Mouse (Mus musculus) left cerebral cortex, adult 9 months (tissue): ENCODE results near the gene Acr.

Source experiments
- DNase-seq, 2 experiments: peaks; one replicate each; pipeline ENCODE4 v3.0.0; 2022; ENCODE audit warnings: low spot score in 2 of 2

The Acr gene

GRCm38 (mm10) chr15:89568114-89568513 lies at the start of gene Acr:
Acr (plus strand) TSS chr15:89568326.
- no peak for DNase-seq

GRCm38 (mm10) chr15:89521951-89522350 lies 46.2 kb upstream of the Acr start:
- DNase-seq, result no peak

GRCm38 (mm10) chr15:89522566-89523282 lies 45.4 kb upstream of the Acr start:
- DNase-seq, result no peak

GRCm38 (mm10) chr15:89523283-89523832 lies 44.8 kb upstream of the Acr start:
- DNase-seq, result no peak

DNA sequence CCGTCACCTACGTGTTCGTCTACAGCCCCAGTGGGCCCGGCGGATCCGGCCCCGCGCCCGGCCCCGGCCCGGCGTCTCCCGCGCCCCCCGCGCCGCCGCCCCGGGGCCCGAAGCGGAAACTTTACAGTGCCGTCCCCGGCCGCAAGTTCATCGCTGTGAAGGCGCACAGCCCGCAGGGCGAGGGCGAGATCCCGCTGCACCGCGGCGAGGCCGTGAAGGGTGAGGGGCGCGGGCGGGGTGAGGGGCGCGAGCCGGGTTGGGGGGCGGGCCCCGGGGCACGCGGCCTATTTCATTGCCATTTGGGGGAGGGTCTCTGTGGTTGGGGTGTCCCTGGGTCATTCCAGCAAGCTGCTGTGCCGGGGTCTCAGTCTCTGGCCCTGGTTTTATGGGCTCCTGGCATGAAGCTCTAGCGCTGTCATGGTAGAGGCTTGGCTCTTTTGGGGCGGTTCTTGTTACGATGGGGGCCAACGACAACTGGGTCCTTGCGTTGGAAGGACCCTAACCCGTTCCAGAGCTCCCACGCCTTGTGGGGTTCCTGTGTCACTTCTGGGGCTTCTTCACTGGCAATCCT lies 44.0 kb upstream of the Acr start:
- no peak for DNase-seq

DNA sequence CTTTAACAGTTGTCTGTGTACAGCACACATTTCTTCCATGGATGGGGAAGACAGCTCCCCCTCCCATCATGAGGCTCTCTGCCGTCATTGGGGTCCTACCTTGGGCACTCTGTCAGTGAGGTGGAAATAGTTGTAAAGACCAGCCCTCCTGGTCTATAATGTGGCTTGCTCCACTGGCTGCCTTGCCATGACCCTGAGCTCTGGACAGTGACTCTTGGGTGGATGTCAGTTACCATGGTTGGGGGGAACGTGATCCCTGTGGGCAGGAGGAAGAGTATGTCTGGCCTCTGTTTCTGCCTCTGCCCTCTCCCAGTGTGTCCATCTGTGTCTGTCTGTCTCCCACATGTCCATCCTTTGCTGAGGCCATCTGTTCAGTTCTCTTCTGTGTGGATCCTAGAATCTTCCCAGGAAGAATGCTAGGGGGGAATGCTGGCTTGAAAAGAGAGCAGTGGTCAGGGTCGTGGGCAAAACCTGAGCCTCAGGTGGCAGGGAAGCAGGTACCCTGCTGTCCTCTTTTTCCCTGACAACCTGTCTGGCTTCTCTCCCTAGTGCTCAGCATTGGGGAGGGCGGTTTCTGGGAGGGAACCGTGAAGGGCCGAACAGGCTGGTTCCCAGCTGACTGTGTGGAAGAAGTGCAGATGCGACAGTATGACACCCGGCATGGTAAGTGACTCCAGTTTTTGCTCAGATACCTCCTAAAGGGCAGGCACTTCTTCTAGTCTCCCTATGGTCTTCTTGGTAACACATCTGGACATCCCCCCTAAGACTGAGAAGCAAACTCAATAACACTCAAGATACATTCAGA lies 43.3 kb upstream of the Acr start:
- no peak for DNase-seq

- DNase-seq, result no peak
Measured at GRCm38 (mm10) chr15:89525464-89525863, 42.7 kb upstream of the Acr start.

GRCm38 (mm10) chr15:89525896-89526295 lies 42.2 kb upstream of the Acr start:
- no peak for DNase-seq

GRCm38 (mm10) chr15:89526776-89527325 lies 41.3 kb upstream of the Acr start:
- no peak for DNase-seq

GRCm38 (mm10) chr15:89527466-89527865 lies 40.7 kb upstream of the Acr start:
- no peak for DNase-seq

DNA sequence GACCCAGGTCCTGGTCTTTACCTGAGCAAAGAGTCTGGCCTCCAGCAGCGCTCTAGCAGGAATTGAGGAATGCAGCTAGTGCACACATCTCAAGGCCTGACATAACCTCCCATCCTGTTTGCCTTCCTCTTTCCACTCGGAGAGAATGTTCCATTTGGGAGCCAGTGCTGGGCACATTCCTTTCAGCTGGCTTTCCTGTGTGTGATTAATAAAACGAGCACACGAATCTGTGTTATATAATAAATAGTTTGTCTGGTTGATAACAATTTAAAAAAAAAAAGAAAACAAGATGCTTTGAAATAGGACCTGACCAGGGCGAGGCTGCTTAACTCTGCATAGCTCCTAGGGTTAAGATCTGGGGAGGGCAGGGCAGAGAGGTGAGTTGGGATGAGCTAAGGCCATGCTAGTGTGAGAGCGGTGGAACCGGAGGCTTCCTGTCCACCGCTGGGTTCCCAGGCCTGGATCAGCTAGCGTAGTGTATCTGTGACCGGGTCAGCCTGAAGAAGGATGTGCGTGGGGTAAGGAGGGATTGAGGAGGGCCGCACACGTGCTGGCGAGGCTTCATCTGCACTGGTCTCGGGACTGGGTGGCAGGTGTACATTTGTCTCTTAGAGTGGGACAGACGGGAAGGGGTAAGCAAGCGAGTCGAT lies 39.8 kb upstream of the Acr start:
- no peak for DNase-seq

GRCm38 (mm10) chr15:89528923-89529322 lies 39.2 kb upstream of the Acr start:
- DNase-seq, result no peak

- DNase-seq, result peak in 1 of 2 experiments; percentile 83
Measured at GRCm38 (mm10) chr15:89530336-89530735, 37.8 kb upstream of the Acr start.

DNA sequence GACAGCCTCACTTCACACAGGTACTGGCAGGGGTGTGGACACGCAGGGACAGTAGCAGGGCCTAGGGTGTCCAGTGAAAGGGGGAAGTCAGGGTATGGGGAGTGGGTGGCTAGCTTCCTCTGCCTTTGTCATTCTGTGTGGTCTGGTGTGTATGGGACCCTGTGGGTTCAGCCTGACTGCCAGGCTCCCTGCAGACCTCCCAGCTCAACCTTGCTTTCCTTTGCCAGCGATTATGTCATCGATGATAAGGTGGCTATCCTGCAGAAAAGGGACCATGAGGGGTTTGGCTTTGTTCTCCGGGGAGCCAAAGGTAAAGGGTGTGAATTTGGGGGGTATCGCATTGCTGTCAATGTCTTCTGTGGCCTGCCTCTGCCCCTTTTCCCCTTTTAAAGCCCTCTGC lies 36.7 kb upstream of the Acr start:
- DNase-seq, result no peak

GRCm38 (mm10) chr15:89532026-89532923 lies 35.9 kb upstream of the Acr start:
- DNase-seq, result peak; percentile 79 to 88

DNA sequence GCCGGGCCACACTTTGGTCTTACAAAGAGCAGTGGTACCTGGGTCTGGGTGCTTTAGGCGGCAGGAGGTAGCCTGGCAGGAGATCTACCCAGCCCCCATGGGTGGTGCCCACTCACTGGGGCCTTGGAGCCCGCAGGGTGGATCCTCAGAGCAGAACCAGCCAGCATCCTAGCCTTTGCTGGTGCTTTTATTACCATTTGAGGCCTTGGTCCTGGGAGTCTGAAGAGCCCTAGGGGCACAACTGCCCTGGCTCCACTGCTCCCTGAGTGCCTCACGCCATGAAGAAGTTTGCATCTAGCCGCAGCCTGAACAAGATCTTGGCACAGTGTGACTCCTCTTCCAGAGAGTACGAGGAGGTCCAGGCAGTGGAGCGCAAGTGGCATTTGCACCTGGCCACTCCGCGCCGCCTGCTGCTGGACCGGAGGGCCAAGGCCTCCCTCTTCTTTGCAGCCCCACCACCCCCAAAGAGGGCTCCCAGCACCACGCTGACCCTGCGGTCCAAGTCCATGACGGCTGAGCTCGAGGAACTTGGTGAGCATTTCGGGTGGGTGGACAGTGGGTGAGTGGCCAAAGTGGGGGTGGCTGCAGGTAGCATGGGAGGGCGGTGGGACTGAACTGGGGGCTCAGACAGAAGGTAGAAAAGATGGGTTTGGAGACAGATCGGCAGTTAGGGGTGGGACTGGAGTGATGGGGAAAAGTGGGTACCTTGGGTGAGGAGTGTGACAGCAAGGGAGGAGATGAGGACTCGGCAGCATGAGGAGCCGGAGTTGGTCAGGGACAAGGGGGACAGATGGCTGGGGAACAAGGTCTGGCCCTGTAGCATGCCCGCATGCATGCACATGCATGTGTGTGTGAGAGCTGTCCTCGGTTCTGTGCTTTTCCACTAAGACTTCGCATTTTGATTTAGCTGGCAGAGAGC lies 34.9 kb upstream of the Acr start:
- DNase-seq, result no peak

DNA sequence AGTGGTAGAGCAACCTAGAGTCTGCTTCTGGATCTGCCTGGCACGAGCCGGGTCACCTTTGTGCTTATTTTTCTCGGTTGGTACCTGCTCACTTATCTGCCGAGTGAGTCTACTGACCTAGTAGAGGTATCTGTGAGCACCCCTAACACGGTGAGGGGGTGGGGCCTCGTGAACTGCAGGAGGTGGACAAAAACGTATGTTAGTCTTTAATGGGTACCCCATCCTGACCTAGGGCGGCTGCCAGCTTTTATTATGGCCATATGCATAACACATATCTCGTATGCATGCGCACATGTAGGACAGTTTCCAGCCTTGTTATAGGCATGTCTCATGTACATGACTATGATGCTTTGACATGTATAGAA lies 34.3 kb upstream of the Acr start:
- no peak for DNase-seq

DNA sequence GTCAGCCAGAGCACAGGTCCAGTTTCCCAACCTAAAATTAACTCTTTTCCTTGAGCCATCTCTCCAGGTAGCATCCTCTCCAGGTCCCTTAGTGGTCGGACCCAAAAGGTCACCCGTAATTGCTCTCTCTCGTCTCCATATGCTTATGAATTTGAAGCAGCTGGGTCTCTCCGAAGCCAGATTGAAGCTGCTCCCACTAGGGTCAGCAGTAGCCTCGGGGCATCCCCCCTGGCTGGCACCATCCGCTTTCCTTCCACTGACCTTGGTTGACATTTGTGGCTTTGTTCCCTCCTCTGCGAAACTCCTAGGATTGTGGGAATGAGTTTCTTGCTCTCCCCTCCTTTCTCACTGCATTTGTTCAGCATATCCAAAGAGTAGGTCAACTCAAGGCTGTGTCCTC lies 24.0 kb upstream of the Acr start:
- DNase-seq, result no peak

DNA sequence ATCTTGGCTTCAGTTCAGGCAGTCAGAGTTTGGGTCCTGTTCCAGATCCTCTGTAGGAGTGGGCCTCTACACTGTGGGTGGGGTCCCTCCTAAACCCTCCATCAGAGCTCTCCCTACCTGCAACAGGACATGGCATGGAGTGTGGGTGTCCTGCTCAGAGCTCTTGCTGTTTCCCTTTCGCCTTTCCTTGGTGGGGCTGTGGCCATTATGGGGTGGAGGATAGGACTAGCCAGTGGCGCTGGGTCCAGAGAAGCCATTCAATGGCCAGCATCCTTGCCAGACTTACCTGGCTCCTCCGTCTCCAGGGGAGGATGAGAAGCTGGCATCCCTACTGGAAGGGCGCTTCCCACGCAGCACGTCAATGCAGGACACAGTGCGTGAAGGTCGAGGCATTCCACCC lies 20.8 kb upstream of the Acr start:
- DNase-seq, result no peak
